In the genomic region with DNA sequence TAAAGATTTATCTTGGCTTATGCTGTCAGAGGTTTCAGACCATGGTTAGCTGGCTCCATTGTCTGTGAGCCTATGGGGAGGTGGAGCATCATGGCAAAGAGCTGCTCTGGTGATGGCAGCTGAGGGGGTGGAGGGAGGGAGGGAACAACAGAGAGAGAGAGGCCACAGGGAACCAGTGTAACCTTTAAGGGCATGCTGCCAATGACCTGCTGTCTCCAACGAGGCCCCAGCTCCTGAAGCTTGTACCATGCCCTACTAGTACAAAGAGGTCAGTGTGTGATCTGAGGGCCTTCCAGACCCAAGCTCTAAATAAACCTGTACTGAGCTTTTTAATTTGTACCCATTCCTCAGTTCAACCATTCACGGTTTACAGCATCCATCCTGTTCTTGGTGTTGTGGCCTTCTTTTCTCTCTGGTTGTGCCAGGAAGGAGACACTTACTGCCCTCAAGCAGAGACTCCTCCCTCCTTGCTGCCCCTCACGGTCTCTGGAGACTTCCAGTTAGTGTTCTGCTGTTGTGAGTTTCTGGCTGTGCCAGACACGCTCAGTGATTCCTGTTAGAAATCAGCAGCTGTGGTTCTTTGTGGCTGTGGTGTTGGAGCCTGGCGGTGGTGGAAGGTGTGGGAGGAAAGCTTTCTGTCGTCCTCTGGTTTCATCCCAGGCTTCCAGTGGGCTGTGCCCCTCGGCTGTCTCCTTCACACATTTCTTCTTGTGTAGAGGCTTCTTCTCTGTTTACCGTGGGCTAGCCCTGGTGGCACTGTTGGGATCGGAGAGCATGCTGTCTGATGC, we compare ENCODE assay signal across 16 mouse cellular contexts.
DNase-seq lines count a peak whose midpoint lies in the region; ATAC-seq and TF ChIP-seq lines count a peak whose summit lies in the region.
"Had no signal": no experiment of that assay in that cellular context is flagged by ENCODE, and none has a peak within 500 bp of the region (broad histone marks: within the 10 kb centered on the region; RNA-seq: fewer than 3 reads in every experiment).

No protein-coding gene starts in this region.

- in situ Hi-C loops in CH12.LX (cut with MboI; ENCODE audit: low pct_ligation_motif_present, low pct_unique_long_range_greater_than_20kb, low sequenced_read_pairs) = loop anchor here (25.0 kb wide), 1 partner anchor 175 kb away; no protein-coding TSS in a partner anchor

- H3K36me3 ChIP-seq in CH12.LX (replicated peaks in 1 of 2; ENCODE audit: control insufficient read depth in 1 of 2, insufficient read depth in 1 of 2, low read length in 1 of 2) = no peaks in the 10 kb centered on the region
- H3K36me3 ChIP-seq in kidney, embryonic 15.5 days = no peaks in the 10 kb centered on the region
- H3K36me3 ChIP-seq in forebrain, embryonic 16.5 days (ENCODE audit: control insufficient read depth, insufficient read depth) = no peaks in the 10 kb centered on the region
- H3K36me3 ChIP-seq: embryonic facial prominence, embryonic 15.5 days; limb, embryonic 15.5 days had no signal

- dilution Hi-C loops in CH12.LX (cut with MboI; ENCODE audit: extremely low pct_ligation_motif_present, extremely low pct_unique_long_range_greater_than_20kb, low sequenced_read_pairs) = no loop called here

- TF ChIP-seq EP300 in CH12.LX (IDR thresholded peaks at IDR 0.05; ENCODE audit: low read length) = no peak

- H3K9ac ChIP-seq in CH12.LX (ENCODE audit: insufficient read depth, low read depth) = no peak overlapping the region
- no peak overlapping the region for H3K9ac ChIP-seq in kidney, embryonic 15.5 days
- no peak overlapping the region for H3K9ac ChIP-seq in forebrain, embryonic 16.5 days (replicated peaks; ENCODE audit: low read depth, low read length)
- H3K9ac ChIP-seq: embryonic facial prominence, embryonic 15.5 days; limb, embryonic 15.5 days had no signal

- H3K4me1 ChIP-seq in CH12.LX (ENCODE audit: control insufficient read depth in 1 of 2, insufficient read depth in 2 of 2) = peaks cover 0 to 12% of the 10 kb centered on the region in 2 experiments; a peak in 2 of 4 replicates
- H3K4me1 ChIP-seq in kidney, embryonic 15.5 days = no peaks in the 10 kb centered on the region
- peaks cover 7% of the 10 kb centered on the region for H3K4me1 ChIP-seq in forebrain, embryonic 16.5 days (replicated peaks; ENCODE audit: control insufficient read depth, insufficient read depth, low read length)
- H3K4me1 ChIP-seq: embryonic facial prominence, embryonic 15.5 days; limb, embryonic 15.5 days; megakaryocyte, embryonic 14.5 days had no signal

- no peak overlapping the region for H3K4me3 ChIP-seq in layer of hippocampus, adult 2 months
- H3K4me3 ChIP-seq in CH12.LX (replicated peaks in 1 of 3; ENCODE audit: low read depth in 2 of 3, low read length in 2 of 3, poor library complexity in 1 of 3) = no peak overlapping the region
- no peak overlapping the region for H3K4me3 ChIP-seq in kidney, embryonic 15.5 days (replicated peaks)
- no peak overlapping the region for H3K4me3 ChIP-seq in forebrain, embryonic 16.5 days (replicated peaks; ENCODE audit: low read length)
- H3K4me3 ChIP-seq: embryonic facial prominence, embryonic 15.5 days; gastrocnemius, adult 2 months; limb, embryonic 15.5 days; megakaryocyte, embryonic 14.5 days had no signal

- TF ChIP-seq POLR2A in CH12.LX (IDR thresholded peaks at IDR 0.05; ENCODE audit: low read depth, low read length) = no peak

- H3K27me3 ChIP-seq in CH12.LX (replicated peaks) = peaks cover 13% of the 10 kb centered on the region
- H3K27me3 ChIP-seq in kidney, embryonic 15.5 days = no peaks in the 10 kb centered on the region
- H3K27me3 ChIP-seq in forebrain, embryonic 16.5 days (replicated peaks; ENCODE audit: control insufficient read depth, insufficient read depth, low read length) = no peaks in the 10 kb centered on the region
- H3K27me3 ChIP-seq: embryonic facial prominence, embryonic 15.5 days; limb, embryonic 15.5 days; megakaryocyte, embryonic 14.5 days had no signal

- H3K9me3 ChIP-seq in CH12.LX (replicated peaks; ENCODE audit: low read length) = no peaks in the 10 kb centered on the region
- H3K9me3 ChIP-seq in kidney, embryonic 15.5 days (replicated peaks) = no peaks in the 10 kb centered on the region
- H3K9me3 ChIP-seq in forebrain, embryonic 16.5 days (ENCODE audit: control insufficient read depth, low read length) = no peaks in the 10 kb centered on the region
- H3K9me3 ChIP-seq: embryonic facial prominence, embryonic 15.5 days; limb, embryonic 15.5 days had no signal

- WGBS in kidney, embryonic 15.5 days = 42% methylated on average over 9 of the region's 9 CpGs
- 78% methylated on average over 9 of the region's 9 CpGs for WGBS in forebrain, embryonic 16.5 days

- peak; percentile 38; the same call in 1 of the 2 replicates for ATAC-seq in frontal cortex, adult (ENCODE audit: low TSS enrichment)
- peak; percentile 46; the same call in 1 of the 2 replicates for ATAC-seq in kidney, embryonic 15.5 days (replicated peaks; ENCODE audit: low FRiP score)
- no peak for ATAC-seq in forebrain, embryonic 16.5 days
- ATAC-seq: lung, postnatal 0 days; midbrain, embryonic 16.5 days had no signal

- TF ChIP-seq RAD21 in CH12.LX (IDR thresholded peaks at IDR 0.05; ENCODE audit: low read depth, low read length) = no peak

- H3K79me2 ChIP-seq in CH12.LX (replicated peaks; ENCODE audit: control insufficient read depth, extremely low read depth, insufficient read depth, poor library complexity, severe bottlenecking) = no peaks in the 10 kb centered on the region

- H3K4me2 ChIP-seq in CH12.LX (ENCODE audit: insufficient read depth, low read depth, poor library complexity, severe bottlenecking) = no peak overlapping the region
- no peak overlapping the region for H3K4me2 ChIP-seq in kidney, embryonic 15.5 days
- H3K4me2 ChIP-seq in forebrain, embryonic 16.5 days (ENCODE audit: low read length) = no peak overlapping the region
- H3K4me2 ChIP-seq: embryonic facial prominence, embryonic 15.5 days; limb, embryonic 15.5 days had no signal

- no peak for TF ChIP-seq CTCF in layer of hippocampus, adult 2 months (conservative IDR thresholded peaks at IDR 0.05)
- no peak for TF ChIP-seq CTCF in CH12.LX (conservative IDR thresholded peaks at IDR 0.05 in 1 of 2, IDR thresholded peaks at IDR 0.05 in 1 of 2; ENCODE audit: low read depth in 2 of 2, low read length in 2 of 2)

- peak overlapping the region; percentile 79 for H3K27ac ChIP-seq in layer of hippocampus, adult 2 months
- H3K27ac ChIP-seq in CH12.LX (ENCODE audit: insufficient read depth, low read depth) = no peak overlapping the region
- H3K27ac ChIP-seq in kidney, embryonic 15.5 days = no peak overlapping the region
- H3K27ac ChIP-seq in forebrain, embryonic 16.5 days (ENCODE audit: low read length) = no peak overlapping the region
- H3K27ac ChIP-seq: embryonic facial prominence, embryonic 15.5 days; gastrocnemius, adult 2 months; limb, embryonic 15.5 days had no signal

- DNase-seq in frontal cortex, postnatal 25 days (ENCODE audit: low spot score in 2 of 2) = no peak
- DNase-seq in layer of hippocampus, adult 2 months (ENCODE audit: low spot score in 2 of 2) = no peak
- no peak for DNase-seq in layer of hippocampus, postnatal 36 days
- DNase-seq in CH12.LX (ENCODE audit: extremely low read depth) = peak; percentile 13
- DNase-seq: gastrocnemius, adult 2 months; heart, adult 18-20 months; spleen, adult 18-20 months; thymus, postnatal 14 days had no signal

TF ChIP-seq in CH12.LX, 34 proteins besides CTCF, POLR2A, EP300 and RAD21:
- TF ChIP-seq SMC3 (IDR thresholded peaks at IDR 0.05; ENCODE audit: low read depth, low read length) (no peak), TCF12 (IDR thresholded peaks at IDR 0.05; ENCODE audit: low read depth, low read length) (no peak), NELFE (IDR thresholded peaks at IDR 0.05; ENCODE audit: low read depth, low read length) (no peak), BHLHE40 (IDR thresholded peaks at IDR 0.05; ENCODE audit: low read depth, low read length) (no peak), MAX (IDR thresholded peaks at IDR 0.05; ENCODE audit: low read length) (no peak), ZMIZ1 (IDR thresholded peaks at IDR 0.05; ENCODE audit: low read depth, low read length) (no peak), HCFC1 (IDR thresholded peaks at IDR 0.05; ENCODE audit: low read depth, low read length) (no peak), JUN (IDR thresholded peaks at IDR 0.05; ENCODE audit: insufficient read depth, low read depth, low read length) (no peak), UBTF (IDR thresholded peaks at IDR 0.05; ENCODE audit: low read depth, low read length) (no peak), CHD1 (IDR thresholded peaks at IDR 0.05; ENCODE audit: low read depth, low read length) (no peak), GABPA (IDR thresholded peaks at IDR 0.05; ENCODE audit: insufficient replicate concordance, low read depth, low read length) (no peak), USF2 (conservative IDR thresholded peaks at IDR 0.05; ENCODE audit: low read depth, low read length) (no peak), PAX5 (IDR thresholded peaks at IDR 0.05; ENCODE audit: low read length) (no peak), SIN3A (IDR thresholded peaks at IDR 0.05; ENCODE audit: low read length) (no peak), NRF1 (IDR thresholded peaks at IDR 0.05; ENCODE audit: low read depth, low read length) (no peak), ETS1 (conservative IDR thresholded peaks at IDR 0.05; ENCODE audit: low read depth, low read length) (no peak), E2F4 (IDR thresholded peaks at IDR 0.05; ENCODE audit: insufficient replicate concordance, low read depth, low read length) (no peak)
TF ChIP-seq in CH12.LX: peak in this region for 0.
